Mouse (Mus musculus): ENCODE measurements around the gene Gm16223.

Gm16223 gene

GRCm38 (mm10) chr5:42212353-42212752 is 144.6 kb downstream of the Gm16223 start:
- DNase-seq (ENCODE audit: low read depth, low spot score) = no peak

- DNase-seq (ENCODE audit: low read depth, low spot score) = no peak
Observed at GRCm38 (mm10) chr5:42224840-42225239, 157.1 kb downstream of the Gm16223 start.

GRCm38 (mm10) chr5:42228631-42229030 is 160.9 kb downstream of the Gm16223 start:
- no peak for DNase-seq (ENCODE audit: low read depth, low spot score)

- no peak for DNase-seq (ENCODE audit: low read depth, low spot score)
Observed at GRCm38 (mm10) chr5:42239291-42239690, 171.5 kb downstream of the Gm16223 start.

GRCm38 (mm10) chr5:42239806-42240205 is 172.0 kb downstream of the Gm16223 start:
- DNase-seq (ENCODE audit: low read depth, low spot score) = no peak

GRCm38 (mm10) chr5:42250376-42250775 is 182.6 kb downstream of the Gm16223 start:
- DNase-seq (ENCODE audit: low read depth, low spot score) = no peak

All from mesoderm, embryonic 11.5 days (tissue).